ENCODE assay signal across 23 mouse cellular contexts in genomic region chr4:110257360-110257759, GRCm38 (mm10).
A peak's percentile ranks its signal among the peaks of the same experiment; 100 is the strongest.
DNase-seq lines count a peak whose midpoint lies in the region; ATAC-seq lines count a peak whose summit lies in the region.
"Had no signal": no experiment of that assay in that cellular context is flagged by ENCODE, and none has a peak within 500 bp of the region (broad histone marks: within the 10 kb centered on the region; RNA-seq: fewer than 3 reads in every experiment).

No protein-coding gene starts in this region.

- no peak overlapping the region for H3K9ac ChIP-seq in forebrain, embryonic 15.5 days (replicated peaks)
- H3K9ac ChIP-seq: embryonic facial prominence, embryonic 15.5 days; heart, embryonic 15.5 days; kidney, embryonic 15.5 days; liver, embryonic 13.5 days; stomach, embryonic 15.5 days had no signal

- no peak overlapping the region for H3K4me3 ChIP-seq in forebrain, embryonic 15.5 days
- H3K4me3 ChIP-seq: embryonic facial prominence, embryonic 15.5 days; heart, embryonic 15.5 days; kidney, embryonic 15.5 days; liver, embryonic 13.5 days; myocyte; stomach, embryonic 15.5 days had no signal

- 0 out of 2 replicates have a peak, but pooled peaks cover 3% of the 10 kb centered on the region for H3K36me3 ChIP-seq in forebrain, embryonic 15.5 days
- H3K36me3 ChIP-seq: embryonic facial prominence, embryonic 15.5 days; heart, embryonic 15.5 days; kidney, embryonic 15.5 days; liver, embryonic 13.5 days; stomach, embryonic 15.5 days had no signal

- H3K27ac ChIP-seq in forebrain, embryonic 15.5 days (replicated peaks) = peak overlapping the region; percentile 14; the same call in 1 of the 2 replicates
- H3K27ac ChIP-seq: embryonic facial prominence, embryonic 15.5 days; heart, embryonic 15.5 days; kidney, embryonic 15.5 days; liver, embryonic 13.5 days; stomach, embryonic 15.5 days had no signal

- no peaks in the 10 kb centered on the region for H3K27me3 ChIP-seq in forebrain, embryonic 15.5 days
- H3K27me3 ChIP-seq: embryonic facial prominence, embryonic 15.5 days; heart, embryonic 15.5 days; kidney, embryonic 15.5 days; liver, embryonic 13.5 days; stomach, embryonic 15.5 days had no signal

- 22% methylated on average over 3 of the region's 3 CpGs for WGBS in forebrain, embryonic 15.5 days

- ATAC-seq in forebrain, embryonic 15.5 days (replicated peaks) = peak; percentile 76
- ATAC-seq in monocyte, adult 5-6 weeks (replicated peaks; ENCODE audit: insufficient number of reproducible peaks, low FRiP score, low TSS enrichment, poor library complexity, severe bottlenecking) = no peak
- ATAC-seq: intestine, postnatal 0 days had no signal

- peaks cover 34% of the 10 kb centered on the region for H3K4me1 ChIP-seq in forebrain, embryonic 15.5 days
- H3K4me1 ChIP-seq: embryonic facial prominence, embryonic 15.5 days; heart, embryonic 15.5 days; kidney, embryonic 15.5 days; liver, embryonic 13.5 days; stomach, embryonic 15.5 days had no signal

- H3K4me2 ChIP-seq in forebrain, embryonic 15.5 days (replicated peaks) = no peak overlapping the region
- H3K4me2 ChIP-seq: embryonic facial prominence, embryonic 15.5 days; heart, embryonic 15.5 days; kidney, embryonic 15.5 days; liver, embryonic 13.5 days; stomach, embryonic 15.5 days had no signal

- peak; percentile 19 to 36 for DNase-seq in frontal cortex, postnatal 36 days (ENCODE audit: low spot score in 2 of 2)
- DNase-seq in frontal cortex, postnatal 14 days (ENCODE audit: low spot score in 2 of 2) = no peak
- peak; percentile 14 for DNase-seq in ES-CJ7 (ENCODE audit: low read depth, low spot score)
- DNase-seq in ZHBTc4 (ENCODE audit: low read depth, low spot score) = peak; percentile 23
- DNase-seq in spleen, postnatal 36 days (ENCODE audit: low spot score in 2 of 2) = no peak
- DNase-seq: adrenal gland, postnatal 10 days; cerebellum, adult 9-10 months; heart, postnatal 36 days; kidney, postnatal 36 days; liver, embryonic 13.5 days; lung, adult 2 months; lung, postnatal 14 days; midbrain, embryonic 14.5 days; right cerebral cortex, adult 18-20 months; right cerebral cortex, postnatal 4 days had no signal

- H3K9me3 ChIP-seq in forebrain, embryonic 15.5 days = no peaks in the 10 kb centered on the region
- H3K9me3 ChIP-seq: embryonic facial prominence, embryonic 15.5 days; heart, embryonic 15.5 days; kidney, embryonic 15.5 days; liver, embryonic 13.5 days; stomach, embryonic 15.5 days had no signal

Comparison
In these comparisons a context has a peak if more than half of its experiments do, and no peak if none do; other contexts are left out.
1. DNase-seq: peak in frontal cortex, postnatal 36 days (2 of 2), ES-CJ7 (single experiment) and ZHBTc4 (single experiment); none in frontal cortex, postnatal 14 days (0 of 2) and spleen, postnatal 36 days (0 of 2).